Mouse (Mus musculus) brain, embryonic 18.5 days (tissue): ENCODE data around the gene Strn3.
A peak's percentile ranks its signal among the peaks of the same experiment; 100 is the strongest.
"Not testable (repeated sequence)": the region's sequence is repeated elsewhere in the genome, so short reads cannot be mapped to it uniquely, and the experiment has no call there.

Experiments
- DNase-seq: peaks from one replicate; pipeline ENCODE4 v3.0.0-alpha.2; 2012; ENCODE audit warnings: low read depth, low spot score

Gene Strn3

GRCm38 (mm10) chr12:51620572-51620971 lies 71.1 kb downstream of the Strn3 start:
- no peak for DNase-seq

DNA sequence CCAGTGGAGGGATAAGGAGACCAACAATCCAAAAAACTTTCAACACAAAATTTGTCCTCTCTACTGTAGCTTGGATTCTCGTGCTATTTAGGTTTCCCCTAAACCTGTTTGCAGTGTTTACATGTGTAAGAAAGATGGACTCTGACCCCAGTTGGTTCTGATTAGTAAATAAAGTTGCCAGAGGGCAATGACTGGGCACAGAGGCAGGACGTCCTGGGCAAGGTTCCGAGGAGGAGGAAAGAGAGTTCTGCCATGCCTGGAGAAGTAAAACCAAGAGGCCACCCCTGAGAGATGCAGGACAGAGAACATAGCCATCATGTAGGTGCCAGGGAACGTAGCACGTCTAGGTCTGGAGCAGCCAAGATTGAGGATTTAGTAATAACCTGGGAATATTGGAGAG lies 79.3 kb downstream of the Strn3 start:
- DNase-seq = no peak

GRCm38 (mm10) chr12:51606138-51606537 lies 85.6 kb downstream of the Strn3 start:
- no peak for DNase-seq

DNA sequence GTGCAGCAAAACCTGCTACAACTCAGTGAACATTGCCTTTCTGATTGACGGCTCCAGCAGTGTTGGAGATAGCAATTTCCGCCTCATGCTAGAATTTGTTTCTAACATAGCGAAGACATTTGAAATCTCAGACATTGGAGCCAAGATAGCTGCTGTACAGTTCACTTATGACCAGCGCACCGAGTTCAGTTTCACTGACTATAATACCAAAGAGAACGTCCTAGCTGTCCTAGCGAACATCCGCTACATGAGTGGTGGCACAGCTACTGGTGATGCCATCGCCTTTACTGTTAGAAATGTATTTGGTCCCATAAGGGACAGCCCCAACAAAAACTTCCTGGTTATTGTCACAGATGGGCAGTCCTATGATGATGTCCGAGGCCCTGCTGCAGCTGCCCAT lies 88.4 kb downstream of the Strn3 start:
- DNase-seq = no peak

- DNase-seq = no peak
Measured at GRCm38 (mm10) chr12:51594030-51594470, 97.6 kb downstream of the Strn3 start.

GRCm38 (mm10) chr12:51593229-51594029 lies 98.3 kb downstream of the Strn3 start, which contains the start of gene Coch:
Coch (plus strand) TSS chr12:51593341.
- peak; percentile 10 for DNase-seq

- no peak for DNase-seq
Measured at GRCm38 (mm10) chr12:51592888-51593228, 98.8 kb downstream of the Strn3 start.

GRCm38 (mm10) chr12:51591921-51592320 lies 99.8 kb downstream of the Strn3 start:
- DNase-seq = no peak

DNA sequence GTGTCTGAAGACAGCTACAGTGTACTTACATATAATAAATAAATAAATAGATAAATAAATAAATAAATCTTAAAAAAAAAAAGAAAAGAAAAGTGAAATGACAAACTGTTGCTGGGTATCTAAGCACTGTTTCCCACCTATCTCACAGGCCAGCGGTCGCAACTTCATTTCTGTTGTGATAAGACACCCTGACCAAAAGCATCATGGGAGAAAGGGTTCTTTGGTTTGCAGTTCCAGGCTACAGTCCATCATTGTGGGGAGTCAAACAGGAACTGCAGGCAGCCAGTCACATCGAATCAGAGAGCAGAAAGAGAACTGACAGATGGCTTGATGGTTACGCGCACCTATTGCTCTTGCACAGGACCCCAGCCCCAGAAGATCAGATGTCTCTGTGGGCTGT lies 102.4 kb downstream of the Strn3 start:
- no peak for DNase-seq

DNA sequence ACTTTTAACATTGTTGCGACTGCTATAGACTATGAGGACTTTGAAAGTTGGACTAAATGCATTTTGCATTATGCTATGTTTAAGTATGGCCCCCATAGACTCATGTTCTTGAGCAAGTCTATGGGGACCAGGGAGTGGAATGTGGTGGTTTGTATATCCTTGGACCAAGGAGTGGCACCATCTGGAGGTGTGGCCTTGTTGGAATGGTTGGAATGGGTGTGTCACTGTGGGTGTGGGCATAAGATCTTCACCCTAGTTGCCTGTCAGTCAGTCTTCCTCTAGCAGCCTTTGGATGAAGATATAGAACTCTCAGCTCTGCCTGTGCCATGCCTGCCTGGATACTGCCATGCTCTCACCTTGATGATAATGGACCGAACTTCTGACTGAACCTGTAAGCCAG lies 113.9 kb downstream of the Strn3 start:
- not testable (repeated sequence) for DNase-seq

DNA sequence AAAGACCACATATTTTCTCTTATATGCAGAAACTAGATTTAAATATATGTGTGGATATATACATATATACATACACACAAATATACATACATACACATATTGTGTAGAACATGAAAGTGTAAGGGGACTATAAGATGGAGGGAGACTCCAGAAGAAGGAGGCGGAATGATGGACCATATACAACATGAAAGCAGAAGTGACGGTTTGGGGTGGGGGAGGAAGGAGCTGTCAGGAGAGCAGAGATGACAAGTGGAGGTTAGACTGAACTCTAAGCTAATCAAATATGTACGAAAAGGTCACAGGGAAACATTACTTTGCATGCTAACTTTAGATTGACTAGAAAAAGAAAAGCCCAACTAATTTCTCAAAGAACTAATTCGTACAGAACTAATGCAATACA lies 119.0 kb downstream of the Strn3 start:
- DNase-seq = no peak

- no peak for DNase-seq
Measured at GRCm38 (mm10) chr12:51569944-51570343, 121.8 kb downstream of the Strn3 start.

GRCm38 (mm10) chr12:51569472-51569871 lies 122.2 kb downstream of the Strn3 start:
- no peak for DNase-seq

DNA sequence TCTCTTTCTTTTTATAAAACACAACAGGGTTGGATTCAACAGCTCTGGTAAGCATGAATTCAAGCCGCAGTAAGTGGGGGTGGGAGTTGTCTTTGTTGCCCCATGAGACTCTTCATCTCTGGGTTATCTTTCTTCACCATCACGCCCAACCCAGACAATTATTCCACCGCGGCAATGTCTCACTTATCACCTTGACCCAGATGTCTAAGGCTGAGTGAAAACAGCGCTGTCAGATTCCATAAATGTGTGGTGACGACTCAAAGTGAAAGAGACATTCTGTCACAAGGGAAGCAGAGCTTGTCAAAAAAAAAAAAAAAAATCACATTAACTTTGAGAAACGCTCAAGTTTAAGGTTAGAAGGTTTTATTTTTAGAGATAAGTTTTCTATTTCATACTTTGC lies 124.5 kb downstream of the Strn3 start:
- DNase-seq = no peak

GRCm38 (mm10) chr12:51561416-51561815 lies 130.3 kb downstream of the Strn3 start:
- DNase-seq = no peak
